Mouse (Mus musculus): ENCODE results near the gene Kif5c.

The Kif5c gene

DNA sequence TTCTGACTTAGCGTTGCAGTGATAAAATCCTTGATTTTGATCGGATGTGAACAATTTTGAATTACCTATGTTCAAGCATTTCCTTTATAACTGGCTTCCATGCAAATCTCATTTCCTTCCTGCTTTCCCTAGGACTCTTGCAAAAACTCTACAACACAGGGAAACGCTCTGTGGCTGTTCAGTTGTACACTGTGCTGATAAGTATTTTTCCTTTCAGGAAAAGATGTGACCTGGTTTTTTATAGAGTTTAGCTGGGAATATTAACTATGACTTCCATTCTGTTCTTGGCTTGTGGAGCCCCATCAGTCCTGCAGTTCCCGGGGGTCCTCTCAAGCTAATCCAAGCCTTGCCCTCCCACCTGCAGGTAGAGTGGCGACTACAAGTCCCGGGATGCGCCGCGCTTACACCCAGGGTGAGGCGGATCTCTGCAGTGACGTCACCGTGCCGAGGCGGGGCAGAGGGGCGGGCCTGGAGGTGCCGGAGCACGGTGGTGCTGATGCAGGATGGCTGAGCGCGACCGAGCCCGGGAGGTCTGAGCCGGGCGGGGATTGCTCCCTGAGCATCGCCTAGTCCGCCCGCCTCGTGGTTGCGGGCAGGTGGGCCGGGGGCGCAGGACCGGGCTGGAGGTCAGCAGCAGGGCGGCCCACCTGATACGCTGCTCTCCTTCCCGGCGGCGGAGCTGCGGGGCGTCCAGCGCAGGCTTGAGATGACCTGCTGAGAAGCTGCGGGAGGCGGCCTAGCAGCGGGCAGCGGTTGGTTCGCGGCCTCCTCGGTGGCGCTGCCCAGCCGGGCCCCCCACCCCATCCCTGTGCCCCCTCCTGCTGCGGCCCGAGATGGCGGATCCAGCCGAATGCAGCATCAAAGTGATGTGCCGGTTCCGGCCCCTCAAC lies at the start of gene Kif5c:
Gene Kif5c (plus strand): TSS at position 470 of the 890 bp plus-strand sequence.
- peak; percentile 88 to 91 for DNase-seq

DNA sequence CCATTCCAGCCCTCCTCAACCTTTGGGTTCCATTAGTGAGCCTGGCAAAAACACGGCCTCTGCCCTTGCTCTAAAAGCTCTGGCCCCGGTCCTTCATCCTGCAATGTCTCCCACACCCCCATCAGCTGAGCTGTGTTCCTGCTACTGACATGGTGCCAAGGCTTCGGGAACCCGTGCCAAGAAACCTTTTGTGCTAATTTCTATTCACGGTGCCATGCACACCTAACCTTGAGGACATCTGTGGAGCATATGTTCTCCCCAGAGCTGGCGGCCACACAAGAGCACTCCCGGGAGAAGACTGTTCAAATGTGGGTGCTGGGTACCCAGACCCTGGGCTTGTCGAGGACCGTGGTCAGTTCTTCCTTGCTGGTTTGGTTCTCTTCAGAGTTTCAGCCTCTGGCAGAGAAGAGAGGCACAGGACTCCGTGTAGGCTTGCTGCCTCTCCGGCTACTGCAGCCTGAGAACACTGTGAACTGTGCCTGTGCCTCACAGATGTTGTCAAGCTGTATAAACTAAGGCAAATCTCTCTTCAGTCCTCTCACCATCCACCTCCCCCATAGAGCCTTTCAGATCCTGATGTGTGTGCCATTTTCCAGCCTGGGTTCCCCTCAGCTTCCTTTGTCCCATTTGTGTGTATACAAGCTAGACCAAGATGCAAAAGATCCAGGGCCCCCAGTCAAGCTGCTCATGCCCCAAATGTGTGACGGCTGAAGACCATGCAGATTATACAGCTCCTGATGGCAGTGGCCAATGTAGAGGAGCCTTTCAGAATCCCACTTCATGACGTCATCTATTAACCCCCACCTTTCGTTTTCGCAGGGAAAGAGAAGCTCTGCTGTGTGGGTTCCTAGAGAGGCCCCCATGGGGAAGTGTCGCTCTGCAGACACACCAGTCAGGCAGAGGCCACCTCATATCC lies 49.0 kb upstream of the Kif5c start:
- DNase-seq: no peak

DNA sequence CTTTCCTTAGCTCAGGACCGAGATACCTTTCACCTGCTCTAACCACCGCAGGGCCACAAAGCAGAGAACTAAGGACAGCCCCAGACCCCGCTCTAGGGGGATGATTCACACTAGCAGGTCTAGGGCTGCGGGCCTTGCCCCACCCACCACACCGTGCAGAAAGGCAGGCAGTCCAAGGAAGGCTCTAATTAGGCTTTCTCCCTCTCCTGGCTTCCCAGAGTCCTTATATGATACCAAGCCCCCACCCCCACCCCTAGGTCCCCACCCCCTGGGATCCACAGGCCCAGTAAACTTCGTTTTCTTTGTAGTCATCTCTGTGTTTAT lies 48.4 kb upstream of the Kif5c start:
- DNase-seq: no peak

DNA sequence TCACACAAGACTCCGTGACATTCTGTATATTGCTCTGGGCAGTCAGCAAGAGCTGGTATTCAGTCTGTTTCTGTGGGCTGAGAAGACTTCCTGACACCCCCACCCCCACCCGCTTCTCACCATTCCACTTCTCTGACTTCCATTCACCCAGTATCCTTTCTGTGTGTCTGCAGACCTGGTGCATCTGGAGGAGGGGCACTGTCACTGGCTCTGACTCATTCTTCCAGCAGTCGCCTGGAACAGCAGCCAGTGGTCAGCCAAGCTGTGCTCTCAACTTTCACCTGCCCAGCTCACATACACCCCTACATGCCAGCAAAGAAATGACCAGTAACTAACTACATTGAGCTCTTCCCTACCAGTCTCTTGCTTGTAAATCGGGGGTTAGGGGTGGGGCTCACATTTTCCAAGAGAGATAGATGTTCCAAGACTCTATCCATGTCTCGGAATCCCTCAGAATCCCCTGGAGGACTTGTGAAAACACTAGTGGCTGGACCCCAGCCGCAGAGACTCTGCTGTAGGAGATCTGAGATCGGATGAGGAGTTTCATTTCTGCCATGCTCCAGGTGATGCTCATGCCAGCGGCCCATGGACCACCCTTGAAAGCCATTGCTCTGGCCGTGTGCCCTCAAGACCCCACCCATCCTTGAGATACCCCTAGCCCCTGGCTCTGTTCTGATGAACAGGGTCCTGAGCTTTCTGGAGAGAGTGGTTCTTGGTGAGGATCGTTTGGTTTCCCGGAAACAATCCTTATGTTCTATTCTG lies 47.8 kb upstream of the Kif5c start:
- DNase-seq: no peak

DNA sequence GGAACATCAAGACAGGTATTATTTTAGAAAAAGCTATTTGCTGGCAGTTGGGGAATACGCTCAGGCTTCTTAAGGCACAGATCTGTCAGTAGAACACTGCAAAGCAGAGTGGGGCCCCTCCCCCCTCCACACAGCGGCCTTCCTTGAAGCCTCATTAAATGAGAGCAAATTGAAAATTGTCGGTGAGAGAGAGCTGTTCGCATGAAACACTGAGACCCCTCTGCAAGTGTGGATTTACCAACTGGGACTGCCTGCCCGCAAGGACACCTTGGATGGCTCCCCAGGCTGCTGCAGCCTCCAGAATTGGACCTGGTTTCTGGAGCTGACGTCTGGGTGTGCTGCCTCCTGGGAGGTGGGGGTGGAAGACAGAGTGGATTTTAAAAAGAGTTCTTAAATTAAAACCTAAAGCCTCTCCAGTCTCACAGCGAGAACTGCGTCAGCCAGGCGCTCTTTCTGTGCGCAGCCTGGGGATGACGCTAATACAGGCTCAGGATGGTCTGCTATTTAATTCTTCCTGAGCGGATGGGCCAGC lies 46.9 kb upstream of the Kif5c start:
- no peak for DNase-seq

DNA sequence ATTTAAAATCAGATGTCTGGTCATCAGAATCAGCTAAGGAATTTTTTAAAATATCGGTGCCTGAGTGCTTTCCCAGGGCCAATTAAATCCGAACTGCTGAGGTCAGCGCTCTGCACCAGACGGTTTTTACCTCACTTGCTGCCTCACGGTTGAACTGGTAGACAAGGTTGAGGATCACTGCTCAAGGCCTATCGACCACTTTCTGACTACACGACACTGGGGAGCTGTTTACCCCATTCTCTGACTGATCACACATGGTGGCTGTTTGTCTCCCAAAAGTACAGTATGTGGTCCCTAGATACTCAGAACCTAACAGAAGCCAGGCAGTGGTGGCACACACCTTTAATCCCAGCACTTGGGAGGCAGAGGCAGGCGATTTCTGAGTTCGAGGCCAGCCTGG lies 46.4 kb upstream of the Kif5c start:
- DNase-seq: no peak

DNA sequence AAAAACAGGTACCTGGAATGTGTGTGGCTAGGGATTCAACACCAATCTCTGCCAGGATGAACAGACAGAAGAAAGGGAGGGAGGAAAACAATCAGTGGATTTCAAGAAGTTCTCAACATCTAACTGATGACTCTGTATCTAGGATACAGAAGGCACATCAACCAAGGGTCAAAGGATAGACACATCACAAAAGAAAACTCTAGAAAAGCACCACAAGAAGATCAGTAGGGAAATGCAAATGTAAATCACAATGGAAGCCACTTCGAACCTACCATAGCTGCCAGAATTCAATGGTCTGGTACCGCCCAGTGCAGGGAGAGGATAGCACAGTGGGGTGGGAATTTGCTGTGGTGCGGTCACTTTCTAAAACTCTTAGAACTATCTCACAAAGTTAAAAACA lies 45.8 kb upstream of the Kif5c start:
- DNase-seq: no peak

DNA sequence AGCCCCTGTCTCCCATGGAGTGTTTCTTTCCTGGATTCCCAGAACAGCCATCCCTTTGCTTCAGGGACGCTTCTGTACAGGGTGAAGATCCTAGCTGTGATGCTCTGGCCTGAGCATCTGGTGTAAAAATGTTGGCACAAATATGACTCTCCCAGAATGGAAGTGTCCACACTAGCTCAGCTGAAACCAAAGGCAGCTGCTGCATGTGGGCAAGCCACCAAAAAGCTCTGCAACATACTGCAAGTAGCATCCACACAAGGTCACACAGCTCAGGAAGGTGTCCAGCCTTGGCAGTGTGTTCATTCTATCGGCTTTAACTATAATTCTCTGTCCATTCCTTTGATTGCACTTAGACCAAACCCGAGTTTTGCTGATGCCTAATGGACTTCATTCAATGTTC lies 38.5 kb upstream of the Kif5c start:
- no peak for DNase-seq

DNA sequence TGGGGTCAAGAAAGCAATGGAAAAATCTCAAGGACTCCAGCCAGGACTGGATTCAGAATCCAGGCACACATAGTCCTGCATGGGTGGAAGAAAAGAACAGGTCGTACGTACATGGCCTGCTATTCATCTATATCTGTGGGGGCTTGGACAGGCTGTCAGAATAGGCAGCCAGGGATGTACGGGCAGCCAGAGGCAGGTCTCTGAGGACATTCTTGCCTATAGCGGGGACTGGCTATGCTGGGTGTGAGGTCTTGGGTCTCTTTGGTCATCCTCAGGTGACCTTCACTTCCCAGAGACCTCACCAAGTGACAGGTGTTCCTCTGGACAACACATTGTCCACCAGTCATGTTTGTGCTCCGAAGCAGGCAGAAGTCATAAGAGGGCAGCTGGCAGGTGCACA lies 36.6 kb upstream of the Kif5c start:
- DNase-seq: no peak

DNA sequence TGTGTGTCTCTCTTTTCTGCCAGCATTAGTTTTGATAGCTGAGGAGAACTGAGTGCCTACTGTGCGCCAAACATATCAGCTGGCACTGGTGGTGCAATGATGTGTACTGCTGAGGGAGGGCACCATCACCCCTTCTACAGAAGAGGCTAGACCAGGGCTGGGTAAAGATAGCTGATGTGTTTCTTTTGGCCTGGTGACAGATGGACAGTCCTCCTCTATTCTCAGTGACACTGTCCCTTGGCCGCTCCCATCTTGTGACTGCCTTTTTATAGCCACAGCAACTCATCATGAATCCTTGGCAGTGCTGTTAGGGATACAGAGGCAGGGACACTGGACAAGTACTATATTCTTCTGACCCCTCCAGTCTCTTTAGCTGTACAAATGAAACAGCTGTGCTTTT lies 35.8 kb upstream of the Kif5c start:
- DNase-seq: no peak

DNA sequence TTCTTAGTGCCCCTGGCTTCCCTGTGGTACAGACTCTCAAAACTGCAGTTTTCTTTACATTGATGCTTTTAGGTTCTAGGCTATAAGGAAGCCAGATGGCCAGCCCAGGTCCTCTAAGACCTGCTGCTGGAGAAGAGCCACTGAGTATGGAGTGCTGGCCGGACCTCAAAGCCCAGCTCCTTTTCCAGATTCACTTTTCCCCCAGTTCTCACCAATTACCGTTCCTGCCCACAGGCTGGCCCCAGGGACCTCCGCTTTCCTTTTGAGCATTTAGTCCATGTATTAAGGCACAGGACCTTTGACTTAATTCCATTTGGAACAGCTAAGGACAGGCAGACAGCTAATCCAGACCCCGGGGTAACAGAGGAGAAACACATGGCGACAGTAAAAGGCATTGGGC lies 28.6 kb upstream of the Kif5c start:
- no peak for DNase-seq

DNA sequence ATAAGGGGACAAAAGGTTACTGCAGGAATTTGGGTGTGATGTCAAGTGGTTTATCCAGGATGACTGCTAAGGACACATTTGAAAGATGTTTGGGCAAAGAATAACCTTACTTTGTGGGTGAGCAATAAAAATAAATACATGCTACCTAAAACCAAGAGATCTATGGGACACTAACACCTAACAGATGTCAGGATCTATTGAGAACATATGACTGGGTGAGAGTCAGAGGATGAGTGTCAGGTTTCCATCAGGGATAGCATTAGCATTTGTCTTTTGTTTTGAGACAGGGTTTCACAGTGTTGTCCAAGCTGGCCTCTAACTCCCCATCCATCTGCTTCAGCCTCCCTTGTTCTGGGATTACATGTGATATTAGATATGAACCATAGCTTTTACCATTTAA lies 26.2 kb upstream of the Kif5c start:
- no peak for DNase-seq

DNA sequence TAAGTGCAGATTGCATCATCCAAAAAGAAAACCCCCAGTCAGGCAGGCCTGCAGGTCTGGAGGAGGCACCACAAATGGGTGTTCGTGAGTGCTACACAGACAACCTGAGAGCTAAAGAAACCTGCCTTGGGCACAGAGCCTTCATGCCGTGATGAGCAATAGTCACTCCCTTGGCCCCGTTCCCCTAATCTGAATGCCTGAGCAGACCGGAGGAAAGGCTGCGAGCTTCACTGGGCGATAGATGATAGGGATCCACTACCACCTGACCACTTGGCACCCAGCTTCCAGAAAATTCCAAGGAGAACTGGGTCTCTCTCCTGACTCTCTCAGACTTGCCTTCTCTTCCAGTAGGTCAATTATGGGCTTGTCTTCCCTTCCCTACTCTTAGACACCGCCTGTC lies 24.2 kb upstream of the Kif5c start:
- DNase-seq: no peak

DNA sequence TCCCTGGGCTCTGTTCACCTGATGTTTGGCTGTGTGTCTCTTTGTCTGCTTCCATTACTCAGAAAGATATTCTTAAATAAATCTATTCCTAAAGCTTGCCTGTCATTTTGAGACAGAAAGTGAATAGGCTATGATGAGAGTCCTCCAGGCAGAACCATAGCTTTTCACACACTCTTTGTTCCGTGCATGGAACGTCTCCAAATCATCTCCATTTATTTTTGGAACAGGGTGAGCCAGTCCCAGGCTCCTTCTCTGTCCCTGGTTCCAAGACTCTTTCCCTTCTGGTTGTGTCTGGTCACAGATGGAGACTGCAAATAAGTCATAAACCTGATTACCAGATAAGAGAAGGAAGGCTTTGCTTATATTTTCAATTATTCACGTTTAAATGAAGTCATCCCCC lies 22.8 kb upstream of the Kif5c start:
- DNase-seq: no peak

DNA sequence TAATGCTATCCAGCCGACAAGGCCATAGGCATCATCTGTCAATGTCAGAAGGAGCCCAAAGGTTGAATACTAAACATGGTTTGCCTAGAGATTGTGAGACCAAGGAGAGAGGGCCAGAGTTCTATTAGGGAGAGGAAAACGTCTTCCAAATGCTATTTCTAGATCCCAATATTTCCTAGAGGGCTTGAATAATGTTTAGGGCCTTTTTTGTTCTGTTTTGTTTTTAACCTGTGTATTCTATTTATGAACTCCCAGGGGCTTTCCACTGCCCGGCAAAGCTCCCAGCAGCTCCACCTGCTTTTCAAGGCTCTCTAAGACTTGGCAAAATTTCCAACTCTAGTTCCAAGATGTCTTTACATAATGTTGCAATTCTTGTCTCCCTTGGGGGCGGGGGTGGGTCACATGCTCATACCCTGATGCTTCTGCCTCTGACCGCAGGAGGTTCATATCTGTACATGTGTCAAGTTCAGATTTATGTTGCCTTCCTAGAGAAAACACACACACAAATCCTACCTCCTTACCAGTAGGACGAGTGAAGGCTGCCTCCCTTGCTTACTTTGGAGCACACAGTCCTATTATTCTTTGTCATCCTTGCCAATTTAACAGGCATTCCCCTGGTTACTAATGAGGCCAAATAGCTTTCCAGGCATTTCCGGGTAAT lies 18.9 kb upstream of the Kif5c start:
- DNase-seq: no peak

DNA sequence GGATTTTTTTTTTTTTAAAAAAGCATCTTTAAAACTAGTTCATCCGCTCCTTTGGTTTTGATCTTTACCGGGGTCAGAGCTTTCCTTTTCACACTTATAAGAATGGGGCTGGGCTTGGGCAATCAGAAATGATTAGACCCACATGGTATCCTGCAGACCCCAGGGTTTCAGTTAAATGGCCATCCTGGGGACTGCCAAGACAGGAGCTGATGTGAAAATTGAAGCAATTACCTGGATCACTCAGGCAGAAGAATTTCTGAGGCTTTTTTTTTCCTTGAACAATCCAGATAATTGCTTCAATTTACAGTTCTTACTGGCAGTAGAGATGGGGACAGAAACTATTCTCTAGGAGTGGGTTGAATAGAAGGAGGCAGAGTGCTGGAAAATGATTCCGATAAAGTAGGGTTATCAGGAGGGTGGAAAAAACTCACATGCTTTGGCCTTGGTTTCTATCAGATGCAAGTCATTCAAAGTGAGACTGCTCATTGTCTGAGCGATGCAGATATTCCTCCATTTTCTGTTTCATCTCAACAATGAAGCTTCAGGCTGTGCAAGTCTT lies 16.2 kb upstream of the Kif5c start:
- no peak for DNase-seq

DNA sequence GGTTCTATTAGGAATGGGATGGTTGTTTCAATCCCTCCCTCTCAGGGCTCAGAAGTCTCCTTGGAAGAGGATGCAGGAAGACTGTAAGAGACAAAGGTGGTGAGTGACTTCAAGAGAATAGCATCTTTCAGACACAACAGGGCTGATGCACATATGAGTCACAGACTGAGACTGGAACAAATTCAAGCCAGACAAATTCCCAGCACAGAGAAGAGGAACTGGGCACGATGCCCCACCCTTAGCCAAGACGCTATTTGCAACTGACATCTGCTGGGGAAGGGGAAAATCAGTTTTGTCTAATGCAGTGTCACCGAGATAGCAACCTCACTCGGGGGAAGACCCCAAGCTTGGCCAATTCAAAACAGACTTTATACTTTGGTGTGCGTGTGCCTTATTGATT lies 9.5 kb upstream of the Kif5c start:
- DNase-seq: no peak

DNA sequence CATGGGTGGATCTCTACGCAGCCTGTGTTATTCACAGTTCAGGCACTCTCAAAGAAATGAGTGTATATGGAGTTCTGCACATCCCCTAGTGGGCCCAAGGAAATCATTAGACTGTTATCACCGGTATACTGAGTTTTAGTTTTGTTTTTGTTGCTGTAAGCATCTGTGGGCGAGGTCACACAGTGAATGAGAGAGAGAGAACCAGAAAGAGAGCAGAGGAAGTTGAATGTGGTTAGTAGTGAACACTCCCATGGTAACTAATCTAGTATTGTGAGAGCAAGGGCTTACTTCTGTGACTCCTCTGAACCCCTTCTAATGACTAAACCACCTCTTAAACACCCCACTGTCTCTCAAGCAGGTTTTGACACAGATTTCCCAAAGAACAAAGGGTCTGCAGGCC lies 2.3 kb upstream of the Kif5c start:
- DNase-seq: no peak

DNA sequence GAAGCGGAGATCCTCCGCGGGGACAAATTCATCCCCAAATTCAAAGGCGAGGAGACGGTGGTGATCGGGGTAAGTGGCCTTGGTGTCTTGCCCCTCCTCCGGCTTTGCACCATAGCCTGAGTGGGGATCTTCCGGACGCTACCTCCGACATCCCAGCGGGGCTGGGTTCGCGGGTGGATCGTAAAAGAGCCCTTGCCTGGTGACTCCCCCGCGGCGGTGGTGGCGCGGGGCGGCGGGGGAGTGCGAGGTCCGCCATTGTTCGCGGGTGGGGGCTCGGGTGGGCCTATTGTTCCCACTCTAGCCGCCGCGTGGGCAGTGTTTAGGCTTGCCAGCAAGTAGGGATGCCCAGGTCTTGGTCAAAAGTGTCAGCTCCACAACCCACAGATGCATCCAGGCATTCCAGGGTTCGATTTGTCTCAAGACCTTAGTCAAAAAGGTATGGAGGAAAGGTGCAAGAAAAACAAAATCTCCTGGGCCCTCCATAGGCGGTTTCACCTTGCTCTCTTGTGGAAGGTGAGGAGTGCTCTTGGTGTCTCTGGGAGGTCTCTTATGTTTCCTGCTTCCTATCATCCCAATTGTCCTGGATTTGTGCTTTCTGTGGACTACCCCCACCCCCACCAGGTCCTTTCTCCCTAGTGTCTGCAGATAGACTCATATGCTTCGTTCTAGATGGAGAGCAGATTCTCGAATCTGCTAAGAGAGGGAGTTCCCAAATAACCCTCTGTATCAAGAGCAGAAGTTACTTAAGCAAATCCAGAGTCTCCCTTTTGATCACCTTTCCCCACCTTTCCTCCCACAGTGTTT lies 823 bp downstream of the Kif5c start:
- peak; percentile 7 to 28 for DNase-seq

DNA sequence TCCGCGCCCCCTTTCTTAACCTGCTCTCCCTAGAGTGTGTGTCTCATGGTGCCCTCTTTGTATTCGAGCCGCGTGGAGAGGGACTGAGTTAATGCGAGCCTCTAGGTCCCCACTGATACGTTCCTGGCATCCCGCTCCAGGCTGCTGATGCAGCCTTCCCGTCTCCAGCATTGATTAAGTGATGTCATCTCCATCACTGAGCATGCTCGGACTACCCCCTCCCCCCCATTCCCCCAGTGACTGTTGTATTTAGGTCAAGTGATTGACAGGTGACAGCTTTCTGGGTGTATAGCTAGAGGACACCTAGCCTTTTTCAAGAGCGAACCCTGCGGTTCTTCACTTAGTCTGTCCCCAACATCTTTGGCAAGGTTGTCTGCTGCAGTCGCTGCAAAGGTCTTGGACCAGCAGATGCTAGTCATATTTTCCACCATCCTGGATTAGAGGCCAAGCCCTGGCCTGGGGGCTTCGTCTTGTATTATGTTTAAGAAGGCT lies 1.6 kb downstream of the Kif5c start:
- DNase-seq: no peak

DNA sequence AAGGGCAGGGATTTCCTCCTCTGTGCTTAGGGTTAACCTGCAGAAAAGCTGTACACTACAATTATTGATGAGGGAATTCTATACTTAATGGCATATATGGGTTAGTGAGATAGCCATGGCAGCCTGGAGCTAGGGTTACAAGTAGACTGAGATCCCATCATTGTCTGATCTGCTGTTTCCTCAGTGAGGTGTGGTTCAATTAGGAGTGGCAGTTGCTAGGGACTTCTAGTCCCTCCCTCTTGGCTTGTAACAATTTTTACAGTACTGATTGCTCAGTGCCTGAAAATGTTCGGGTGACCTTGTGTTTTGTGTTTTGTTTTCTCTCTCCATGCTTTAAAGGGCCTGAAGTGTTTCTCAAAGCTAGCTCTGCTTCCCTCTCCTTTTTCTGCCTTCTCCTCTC lies 2.1 kb downstream of the Kif5c start:
- no peak for DNase-seq
